In genomic region chr8:11010913-11011605, GRCm38 (mm10) we compare ENCODE assay signal across 9 mouse cellular contexts. TPM values are rescaled to one million over a fixed set of nuclear protein-coding genes. Genes with fewer than 3 reads are reported as not detected.
A peak's percentile ranks its signal among the peaks of the same experiment; 100 is the strongest.
DNase-seq lines count a peak whose midpoint lies in the region; ATAC-seq lines count a peak whose summit lies in the region.
"Had no signal": no experiment of that assay in that cellular context is flagged by ENCODE, and none has a peak within 500 bp of the region (broad histone marks: within the 10 kb centered on the region; RNA-seq: fewer than 3 reads in every experiment).

No protein-coding gene starts in this region.

- peaks cover 12% of the 10 kb centered on the region; the same call in 1 of the 2 replicates for H3K27me3 ChIP-seq in kidney, embryonic 15.5 days
- H3K27me3 ChIP-seq in neural tube, embryonic 15.5 days (replicated peaks): no peaks in the 10 kb centered on the region

- H3K27ac ChIP-seq in kidney, embryonic 15.5 days: no peak overlapping the region
- 0 out of 2 replicates have a peak overlapping the region, but pooled peaks have one; percentile 6 for H3K27ac ChIP-seq in neural tube, embryonic 15.5 days (replicated peaks)
- H3K27ac ChIP-seq: limb, embryonic 13.5 days had no signal

- H3K4me3 ChIP-seq in kidney, embryonic 15.5 days (replicated peaks): no peak overlapping the region
- no peak overlapping the region for H3K4me3 ChIP-seq in neural tube, embryonic 15.5 days (replicated peaks)
- H3K4me3 ChIP-seq: limb, embryonic 13.5 days had no signal

- no peaks in the 10 kb centered on the region for H3K9me3 ChIP-seq in kidney, embryonic 15.5 days (replicated peaks)
- no peaks in the 10 kb centered on the region for H3K9me3 ChIP-seq in neural tube, embryonic 15.5 days (replicated peaks)
- H3K9me3 ChIP-seq: limb, embryonic 13.5 days had no signal

- peaks cover 42% of the 10 kb centered on the region for H3K4me1 ChIP-seq in kidney, embryonic 15.5 days
- peaks cover 42% of the 10 kb centered on the region for H3K4me1 ChIP-seq in neural tube, embryonic 15.5 days

- intact Hi-C loops in left cerebral cortex, postnatal 36 days (cut with DNase I): loop anchor here (5.0 kb wide), 1 partner anchor 176 kb away; no protein-coding TSS in a partner anchor

- no peak overlapping the region for H3K9ac ChIP-seq in kidney, embryonic 15.5 days
- no peak overlapping the region for H3K9ac ChIP-seq in neural tube, embryonic 15.5 days (replicated peaks)
- H3K9ac ChIP-seq: limb, embryonic 13.5 days had no signal

- 0 out of 2 replicates have a peak, but pooled peaks cover 3% of the 10 kb centered on the region for H3K36me3 ChIP-seq in kidney, embryonic 15.5 days
- H3K36me3 ChIP-seq in neural tube, embryonic 15.5 days: no peaks in the 10 kb centered on the region

- WGBS in kidney, embryonic 15.5 days: 7% methylated on average over 11 of the region's 11 CpGs
- 17% methylated on average over 11 of the region's 11 CpGs for WGBS in neural tube, embryonic 15.5 days

- peak; percentile 81 to 91 for DNase-seq in adrenal gland, adult (ENCODE audit: inconsistent age in 2 of 2, low spot score in 1 of 2)
- DNase-seq in adrenal gland, postnatal 4 days (ENCODE audit: low spot score in 2 of 2): no peak
- DNase-seq in retina, postnatal 1 day: peak; percentile 73
- no peak for DNase-seq in retina, embryonic 14.5 days (ENCODE audit: low spot score)
- no peak for DNase-seq in left cerebral cortex, postnatal 36 days (ENCODE audit: low spot score in 2 of 2)
- no peak for DNase-seq in c-Kit-positive CD71-positive TER-119-positive erythroid progenitor cells, embryonic 14.5 days (ENCODE audit: low spot score)

- ATAC-seq in kidney, embryonic 15.5 days (replicated peaks; ENCODE audit: low FRiP score): no peak
- ATAC-seq in neural tube, embryonic 15.5 days (ENCODE audit: low FRiP score): no peak

- 0 out of 2 replicates have a peak overlapping the region, but pooled peaks have one; percentile 1 for H3K4me2 ChIP-seq in kidney, embryonic 15.5 days
- no peak overlapping the region for H3K4me2 ChIP-seq in neural tube, embryonic 15.5 days

RNA-seq across cellular contexts. Expression of gene Irs2, which starts 2.8 kb away (rescaled TPM):
- total RNA-seq in adrenal gland, postnatal 4 days (2021): 10 to 100 TPM; 33.2 to 33.3 TPM
- 5.6 and 5.7 TPM in 2 replicates for polyA plus RNA-seq in kidney, embryonic 15.5 days (2015; fragmentation: Nextera tagmentation; extraction: Ambion mirVana)
- 5.2 and 5.7 TPM in 2 replicates for polyA plus RNA-seq in neural tube, embryonic 15.5 days (2015; fragmentation: Nextera tagmentation; extraction: Ambion mirVana)
- total RNA-seq in left cerebral cortex, postnatal 36 days (2021): 10 to 100 TPM; 49.7 to 66.6 TPM

Comparison
In these comparisons a context has a peak if more than half of its experiments do, and no peak if none do; other contexts are left out.
1. DNase-seq: peak in adrenal gland, adult (2 of 2) and retina, postnatal 1 day (single experiment); none in adrenal gland, postnatal 4 days (0 of 2), retina, embryonic 14.5 days (single experiment), left cerebral cortex, postnatal 36 days (0 of 2) and c-Kit-positive CD71-positive TER-119-positive erythroid progenitor cells, embryonic 14.5 days (single experiment).